Mouse (Mus musculus): ENCODE measurements around the gene Mrvi1.

Mrvi1 gene

DNA sequence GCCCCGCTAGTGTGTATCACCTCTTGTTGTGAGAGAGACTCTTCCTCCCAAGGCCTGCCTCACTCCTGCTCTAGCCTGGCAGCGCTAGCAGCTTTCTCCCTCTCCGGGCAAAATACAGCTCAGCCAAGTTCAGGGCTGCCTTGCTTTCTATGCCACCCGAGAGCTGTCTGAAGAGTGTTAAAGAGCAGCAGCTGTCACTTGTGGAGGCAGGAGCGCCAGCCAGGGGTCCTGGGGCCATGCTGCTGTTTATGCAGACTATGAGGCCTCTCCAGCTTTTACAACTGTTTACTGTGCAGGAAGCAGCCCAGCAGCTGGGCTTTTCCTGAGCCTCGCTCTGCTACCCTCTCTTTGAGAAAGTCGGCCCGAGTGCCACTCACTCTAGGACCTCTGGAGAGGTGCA is 1.2 kb downstream of the Mrvi1 start:
- DNase-seq (ENCODE audit: low spot score), result no peak

DNA sequence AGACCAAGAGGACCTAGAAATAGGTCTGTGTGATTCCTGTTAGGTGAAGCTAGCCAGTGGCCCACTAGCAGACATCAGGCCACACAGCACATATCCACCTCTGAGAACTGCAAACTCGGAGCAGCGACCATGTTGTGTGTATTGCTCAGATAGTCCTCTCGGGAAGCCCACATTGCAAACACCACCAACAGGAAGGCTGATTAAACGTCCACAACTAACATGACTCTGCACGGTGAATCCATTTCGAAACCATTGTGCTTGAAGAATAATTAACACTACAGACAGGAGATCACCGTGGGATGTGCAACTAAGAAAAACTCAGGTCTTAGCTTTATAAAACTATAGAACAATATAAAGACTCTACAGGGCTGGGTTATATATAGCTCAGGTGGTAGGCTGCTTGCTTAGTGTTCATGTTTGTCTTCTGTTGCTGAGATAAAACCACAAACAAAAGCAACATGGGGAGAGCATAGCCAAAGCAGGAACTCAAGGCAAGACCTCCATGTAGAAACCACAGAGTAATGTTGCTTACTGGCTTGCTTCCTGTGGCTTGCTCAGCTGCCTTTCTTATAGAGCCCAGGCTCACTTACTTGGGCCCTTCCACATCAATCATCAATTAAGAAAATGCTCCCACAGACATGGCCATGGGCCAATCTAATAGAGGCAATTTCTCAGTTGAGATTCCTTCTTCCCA is 4.4 kb downstream of the Mrvi1 start:
- DNase-seq (ENCODE audit: low spot score), result no peak

DNA sequence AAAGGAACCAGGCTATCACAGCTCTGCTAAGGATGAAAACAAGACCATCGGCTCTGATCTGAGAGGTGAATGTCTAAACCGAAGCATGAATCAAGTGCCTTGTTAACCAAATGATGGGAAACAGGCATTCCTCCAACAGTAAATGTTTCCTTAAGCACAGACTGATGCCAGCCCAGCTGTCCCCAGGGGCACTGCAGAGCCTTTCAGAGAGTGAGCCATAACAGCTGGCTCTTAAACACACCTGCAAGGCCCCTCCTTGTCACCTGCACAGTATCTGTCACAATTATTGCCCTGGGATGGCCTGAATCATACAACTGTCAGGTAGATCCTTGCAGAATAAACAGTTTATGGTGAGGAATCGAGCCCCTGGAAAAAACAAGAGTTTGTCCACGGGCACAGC is 8.8 kb downstream of the Mrvi1 start:
- no peak for DNase-seq (ENCODE audit: low spot score)

DNA sequence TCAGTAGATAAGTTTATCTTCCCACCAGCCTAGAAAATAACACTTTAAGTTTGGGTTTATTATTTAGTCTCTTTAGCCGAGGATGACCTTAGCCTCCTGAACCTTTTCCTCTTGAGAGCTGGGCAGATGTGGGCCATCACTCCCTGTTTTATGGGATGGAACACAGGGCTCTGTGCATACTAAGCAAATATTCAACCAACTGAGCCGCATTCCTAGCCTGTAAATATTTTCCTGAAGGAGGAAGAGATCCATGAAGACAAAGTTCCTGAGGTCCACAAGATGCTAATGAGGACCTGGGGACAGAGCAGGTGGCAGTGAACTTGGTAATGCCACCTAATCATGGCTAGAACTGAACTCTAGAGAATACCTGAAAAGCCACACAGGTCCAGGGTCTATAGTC is 9.5 kb downstream of the Mrvi1 start:
- DNase-seq (ENCODE audit: low spot score), result no peak

DNA sequence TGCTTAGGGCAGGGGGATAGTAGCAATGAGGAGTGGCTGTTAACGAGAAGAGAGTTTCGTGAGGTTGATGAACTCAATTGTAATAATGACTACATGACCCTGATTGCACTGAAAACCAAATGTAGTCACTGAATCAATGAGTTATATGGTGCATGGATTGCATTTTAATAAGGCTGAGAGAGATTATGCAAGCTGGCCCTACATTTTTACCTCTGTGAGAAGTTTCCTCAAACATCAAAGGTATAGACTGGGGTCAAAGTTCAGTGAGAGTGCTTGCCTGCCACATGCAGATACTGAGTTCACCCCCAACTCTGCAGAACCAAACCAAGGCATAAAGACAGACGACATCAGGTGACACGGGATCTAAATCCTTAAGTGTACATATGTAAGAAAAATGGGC is 14.9 kb downstream of the Mrvi1 start:
- DNase-seq (ENCODE audit: low spot score), result no peak

DNA sequence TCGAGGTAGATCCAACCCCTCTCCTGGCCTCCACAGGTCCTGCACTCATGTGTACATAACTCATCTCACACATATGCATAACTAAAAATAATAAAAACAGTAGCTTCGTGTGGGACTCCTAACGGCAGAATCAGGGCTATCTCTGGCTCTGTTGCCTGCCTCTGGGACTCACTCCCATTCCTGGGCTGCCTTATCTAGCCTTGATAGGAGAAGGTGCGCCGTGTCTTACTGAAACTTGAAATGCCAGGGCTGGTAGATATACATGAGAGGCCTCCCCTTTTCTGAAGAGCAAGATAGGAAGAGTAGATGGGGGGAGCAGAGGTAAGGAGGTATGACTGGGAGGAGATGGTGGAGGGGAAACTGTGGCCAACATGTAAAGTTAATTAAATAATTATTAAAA is 15.4 kb downstream of the Mrvi1 start:
- DNase-seq (ENCODE audit: low spot score), result no peak

DNA sequence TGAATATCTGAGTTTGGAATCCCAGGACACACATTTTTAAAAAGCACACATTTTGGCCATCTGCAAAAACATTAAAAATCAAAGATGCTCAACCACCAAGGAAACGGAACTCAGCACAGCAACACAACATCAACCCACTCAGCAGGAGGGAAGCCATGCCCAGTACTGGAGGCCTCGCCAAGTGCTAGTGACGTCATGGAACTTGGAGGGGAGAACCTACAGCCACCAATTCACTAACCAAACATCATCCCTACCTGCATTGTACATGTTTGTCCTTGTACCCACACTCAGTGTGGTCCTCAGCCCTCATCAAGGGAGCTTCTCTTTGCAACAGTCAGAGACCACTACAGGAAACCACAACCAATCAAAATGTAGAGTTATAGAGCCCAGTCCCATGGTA is 16.9 kb downstream of the Mrvi1 start:
- DNase-seq (ENCODE audit: low spot score), result no peak

DNA sequence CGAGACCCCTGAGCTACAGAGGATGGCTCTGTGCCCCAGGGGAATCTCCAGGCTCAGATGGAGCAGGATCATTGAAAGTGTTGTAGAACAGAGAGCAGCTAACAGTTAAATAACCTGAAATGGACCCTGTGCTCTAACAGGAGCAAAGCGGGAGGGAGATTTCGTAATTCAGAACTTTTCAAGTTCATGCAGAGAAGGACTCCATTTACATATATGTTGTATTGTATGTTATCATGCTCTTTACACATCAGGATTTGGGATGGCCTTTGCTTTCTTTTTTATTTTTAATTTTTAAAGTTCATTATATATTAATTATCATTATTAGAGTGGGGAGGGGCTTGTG is 18.6 kb downstream of the Mrvi1 start:
- DNase-seq (ENCODE audit: low spot score), result no peak

DNA sequence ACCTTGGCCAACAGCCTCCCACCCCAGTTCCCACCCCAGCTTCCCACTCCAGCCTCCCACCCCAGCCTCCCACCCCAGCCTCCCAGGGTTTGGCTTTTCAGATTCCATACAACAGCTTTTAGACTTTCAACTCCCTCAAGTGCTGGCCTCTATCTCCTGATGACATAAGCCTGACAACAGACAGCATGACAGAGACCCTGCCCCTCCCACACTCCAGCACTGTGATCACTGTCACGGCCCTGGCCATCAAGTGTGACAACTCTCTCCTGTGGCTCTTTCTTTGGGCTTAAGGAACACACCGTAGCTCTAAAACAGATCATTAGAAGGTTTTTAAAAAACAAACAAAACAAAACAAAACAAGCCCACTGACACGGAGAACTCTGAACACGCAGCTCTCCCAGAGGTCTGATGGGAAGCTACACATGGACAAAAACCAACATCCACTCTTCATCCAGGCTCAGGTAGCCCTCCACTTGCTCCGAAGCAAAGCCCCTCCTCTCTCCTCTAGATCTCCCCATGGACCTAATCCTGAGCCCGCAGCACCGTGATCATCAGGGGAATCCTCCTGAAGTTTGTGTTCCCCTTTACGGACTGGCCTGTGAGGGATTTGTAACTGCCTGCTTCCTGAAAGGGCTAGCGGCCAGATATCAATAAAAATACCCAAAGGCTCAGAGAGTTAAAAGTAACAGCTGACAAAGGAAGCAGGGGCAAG is 19.2 kb downstream of the Mrvi1 start:
- no peak for DNase-seq (ENCODE audit: low spot score)

DNA sequence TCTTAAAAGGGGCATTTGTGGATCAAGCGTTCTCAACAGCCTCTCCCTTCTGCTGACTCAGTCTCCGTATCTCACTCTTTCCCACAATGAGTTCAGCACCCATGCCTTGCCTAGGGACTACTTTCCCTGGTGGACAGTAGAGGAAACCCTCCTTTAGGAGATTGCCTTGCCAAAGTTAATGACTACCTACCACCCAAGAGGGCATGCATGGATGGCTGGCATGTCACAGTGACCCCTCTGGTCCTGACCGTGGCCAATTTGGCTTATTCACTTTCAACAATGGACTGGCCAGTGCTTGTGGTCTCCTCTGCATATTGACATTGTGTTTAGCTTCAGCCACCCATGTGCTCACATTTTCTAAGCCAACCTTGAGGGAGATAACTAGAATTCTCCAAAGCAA is 19.8 kb downstream of the Mrvi1 start:
- DNase-seq (ENCODE audit: low spot score), result no peak

DNA sequence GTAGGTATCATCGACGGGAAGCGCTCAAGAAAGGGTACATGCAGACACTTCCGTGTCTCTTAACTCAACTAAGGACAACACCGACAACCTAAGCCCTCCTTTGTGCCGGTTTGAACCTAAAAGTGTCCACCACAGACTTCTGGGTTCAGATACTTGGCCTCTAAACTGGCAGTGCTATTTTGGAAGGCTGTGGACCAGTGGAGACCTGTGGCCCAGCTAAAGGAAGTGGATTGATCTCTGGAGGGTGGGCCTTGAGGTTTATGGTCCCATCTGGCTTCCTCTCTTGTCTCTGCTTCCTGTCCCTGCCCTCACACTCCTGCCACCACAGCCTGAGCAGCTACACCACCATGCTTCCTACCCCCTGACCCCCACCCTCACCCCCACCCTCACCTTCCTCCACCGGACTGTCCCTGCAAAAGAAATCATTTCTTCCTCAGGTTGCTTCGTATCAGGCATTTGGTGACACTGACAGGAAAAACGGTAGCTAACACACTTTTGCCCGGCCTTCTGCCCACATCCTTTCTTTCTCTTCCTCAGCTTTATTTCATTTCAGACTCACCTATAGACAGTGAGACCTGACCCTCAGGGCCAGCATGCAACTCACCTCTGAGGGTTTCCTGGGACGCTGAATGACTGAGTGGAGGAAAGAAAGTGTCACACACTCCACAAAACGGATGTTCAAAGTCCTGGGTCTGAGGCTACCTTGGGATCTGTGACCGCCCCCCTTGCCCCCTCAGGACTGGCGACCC is 25.7 kb downstream of the Mrvi1 start:
- DNase-seq (ENCODE audit: low spot score), result no peak

DNA sequence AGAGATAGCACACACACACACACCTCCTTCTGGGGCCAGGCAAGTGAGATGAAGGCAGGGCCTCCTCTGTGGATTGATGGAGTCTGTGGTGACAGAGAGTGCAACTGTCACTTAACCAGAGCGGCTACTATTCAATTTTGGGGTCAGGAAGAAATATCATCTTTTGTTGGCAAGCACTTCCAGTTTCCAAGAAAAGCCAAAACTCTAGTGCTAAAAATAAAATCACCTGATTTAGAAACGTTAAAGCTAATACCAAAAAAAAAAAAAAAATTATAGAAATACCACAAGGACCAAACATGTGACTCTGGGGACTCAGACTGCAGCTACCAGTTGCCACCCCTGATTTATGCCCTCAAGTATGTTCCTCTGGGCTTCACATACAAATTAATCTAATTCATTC is 26.7 kb downstream of the Mrvi1 start:
- DNase-seq (ENCODE audit: low spot score), result no peak

DNA sequence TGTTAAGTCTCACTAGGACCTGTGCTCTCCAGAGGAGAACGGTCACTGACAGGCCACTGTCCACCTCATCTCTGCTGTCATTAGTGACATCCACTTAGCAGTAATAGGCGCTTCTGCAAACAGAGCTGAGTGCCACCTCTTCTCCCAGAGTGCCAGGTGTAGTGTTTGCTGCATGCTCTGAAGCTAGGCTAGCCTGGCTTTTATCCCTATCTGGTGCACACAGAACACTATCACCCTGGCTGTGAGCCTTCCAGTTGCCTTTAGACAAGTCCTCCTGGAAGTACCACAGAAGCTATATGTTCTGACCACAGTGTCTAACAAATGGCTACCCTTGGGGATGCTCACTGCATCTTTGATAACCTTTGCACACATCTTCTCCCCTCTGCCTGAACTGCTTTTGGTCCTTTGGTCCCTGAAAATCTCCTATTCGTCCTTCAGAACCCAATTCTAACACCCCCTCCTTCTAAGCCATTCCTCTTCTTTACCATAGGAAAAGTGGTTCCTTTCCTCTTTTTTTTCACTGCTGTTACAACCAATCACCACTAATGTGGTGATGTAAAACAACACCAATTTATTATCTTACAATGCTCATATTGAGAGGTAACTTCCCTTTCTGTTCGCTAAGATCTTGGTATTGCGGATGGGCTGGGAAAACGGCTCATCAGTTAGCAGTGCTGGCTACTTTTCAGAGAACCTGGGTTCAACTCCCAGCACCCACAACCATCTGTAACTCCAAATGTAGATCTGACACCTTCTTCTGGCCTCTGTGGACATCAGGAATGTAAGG is 28.0 kb downstream of the Mrvi1 start:
- DNase-seq (ENCODE audit: low spot score), result no peak

DNA sequence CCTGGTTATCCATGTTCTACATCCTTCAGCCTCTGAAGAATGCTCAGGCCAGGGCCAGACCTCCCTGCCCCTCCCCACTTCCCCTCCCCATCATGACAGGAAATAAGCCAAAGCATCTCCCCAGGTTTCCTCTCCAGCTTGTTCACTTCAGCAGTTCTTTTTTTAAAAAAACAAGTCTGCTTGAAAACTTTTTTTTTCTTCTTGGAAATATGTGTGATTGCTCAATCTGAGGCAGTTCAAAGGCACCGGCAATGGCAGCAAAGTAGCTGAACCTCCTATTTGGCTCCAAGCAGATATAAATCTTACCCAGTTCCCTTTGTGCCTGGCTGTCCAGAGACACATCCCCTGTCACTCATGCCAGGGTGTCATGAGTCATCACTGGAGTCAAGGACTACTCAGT is 29.1 kb downstream of the Mrvi1 start:
- DNase-seq (ENCODE audit: low spot score), result no peak

DNA sequence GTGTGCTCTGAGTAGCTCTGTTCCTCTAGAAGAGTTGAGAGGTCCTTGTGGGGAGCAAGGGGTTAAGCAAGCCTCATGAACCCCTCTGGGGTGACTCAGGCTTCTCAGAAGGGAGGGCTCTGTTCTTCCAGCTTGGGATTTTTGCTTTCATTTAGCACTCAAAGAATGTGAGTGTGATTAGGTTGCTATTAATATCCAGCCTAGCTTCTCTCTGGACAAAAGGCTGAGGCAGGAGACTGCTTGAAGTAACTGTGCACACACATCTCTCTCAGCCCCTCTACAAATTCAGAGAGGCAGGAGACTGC is 31.7 kb downstream of the Mrvi1 start:
- no peak for DNase-seq (ENCODE audit: low spot score)

DNA sequence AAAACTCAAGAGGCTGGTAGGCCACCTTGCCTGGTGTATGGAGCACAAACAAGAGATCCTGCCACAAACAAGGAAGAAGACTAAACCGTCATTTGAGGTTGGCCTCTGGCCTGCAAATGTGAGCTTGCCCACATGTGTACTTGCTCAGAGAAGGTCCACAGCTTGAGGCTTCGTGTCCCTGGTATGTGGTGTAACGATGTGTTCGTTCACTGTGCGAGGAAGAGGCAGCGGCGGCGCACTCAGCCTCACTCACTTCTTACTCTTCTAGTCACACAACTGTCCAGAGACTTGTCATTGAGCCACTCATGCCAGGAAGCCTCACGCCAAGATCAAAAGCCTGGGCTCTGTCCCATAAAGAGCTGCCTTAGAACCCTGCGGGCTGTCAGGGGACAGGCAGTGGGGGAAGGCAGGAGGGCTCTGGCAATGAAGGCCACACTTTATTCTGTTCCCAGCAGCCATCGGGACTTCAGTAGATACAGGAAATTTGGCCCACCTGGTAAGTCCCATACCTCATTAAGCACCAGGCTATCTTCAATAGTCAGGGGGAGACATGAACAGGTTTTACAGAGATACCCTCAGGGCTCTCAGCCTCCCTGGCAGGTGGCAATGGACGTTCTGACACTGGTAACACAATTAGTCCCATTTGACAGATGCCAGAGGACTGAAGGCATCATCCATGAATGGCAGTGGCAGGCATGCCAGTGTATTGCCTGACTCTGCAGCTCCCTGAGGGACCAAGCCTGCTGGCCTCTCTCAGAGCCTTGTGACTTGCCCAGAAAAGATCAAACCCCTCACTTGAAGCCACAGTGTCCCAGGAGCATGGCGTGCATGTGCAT is 32.3 kb downstream of the Mrvi1 start:
- DNase-seq (ENCODE audit: low spot score), result no peak

DNA sequence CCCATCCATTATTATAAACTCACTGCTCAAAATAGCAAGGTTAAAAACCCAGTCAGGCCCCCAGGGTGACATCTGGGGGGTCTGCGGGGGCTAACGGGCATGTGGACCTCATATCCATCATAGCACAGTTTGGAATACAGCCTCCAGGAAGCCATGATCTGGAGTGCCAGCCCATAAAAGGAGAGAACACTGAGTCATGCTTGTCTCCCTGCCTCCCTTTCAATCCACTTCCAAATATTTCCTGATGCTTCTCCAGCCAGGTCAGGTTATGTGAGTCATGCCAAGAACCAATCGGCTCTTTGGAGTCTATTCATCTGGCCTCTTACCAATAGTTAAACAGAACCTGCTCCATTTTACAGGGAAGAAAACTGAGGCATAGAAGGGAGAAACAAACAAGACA is 33.7 kb downstream of the Mrvi1 start:
- DNase-seq (ENCODE audit: low spot score), result no peak

DNA sequence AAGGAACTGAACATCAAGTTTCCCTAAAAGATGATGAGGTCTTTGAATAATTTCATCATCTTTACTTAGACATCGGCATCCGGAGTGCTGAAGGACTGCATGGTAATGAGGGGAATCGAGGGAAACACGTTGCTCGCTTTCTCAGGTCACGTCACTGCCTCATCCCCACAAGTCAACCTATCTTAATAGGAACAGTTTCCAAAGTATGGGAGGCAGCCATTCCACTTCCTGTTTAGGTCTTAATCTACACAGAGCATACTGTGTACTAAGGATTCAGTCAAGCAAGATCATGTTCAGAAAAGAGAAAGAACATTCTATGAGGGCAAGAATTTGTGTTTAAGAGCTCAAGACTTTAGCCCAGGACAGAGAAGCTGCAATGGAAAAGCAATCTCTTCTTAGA is 34.6 kb downstream of the Mrvi1 start:
- no peak for DNase-seq (ENCODE audit: low spot score)

DNA sequence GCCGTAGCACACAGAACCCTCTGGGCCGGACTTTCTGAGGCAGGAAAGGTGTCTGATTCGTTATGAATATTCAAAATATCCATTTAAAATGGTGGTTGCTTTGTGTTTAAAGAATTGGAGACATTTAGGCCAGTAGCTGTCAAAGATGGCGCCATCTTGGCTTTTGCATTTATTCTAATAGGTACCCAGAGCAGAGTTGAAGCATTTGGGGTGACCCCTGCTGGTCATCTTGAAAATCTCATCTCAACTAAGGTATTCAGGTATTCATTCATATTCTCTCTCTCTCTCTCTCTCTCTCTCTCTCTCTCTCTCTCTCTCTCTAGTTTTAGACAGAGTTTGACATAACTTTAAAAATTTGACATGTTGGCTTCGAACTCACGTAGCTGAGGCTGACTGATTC is 35.5 kb downstream of the Mrvi1 start:
- no peak for DNase-seq (ENCODE audit: low spot score)

DNA sequence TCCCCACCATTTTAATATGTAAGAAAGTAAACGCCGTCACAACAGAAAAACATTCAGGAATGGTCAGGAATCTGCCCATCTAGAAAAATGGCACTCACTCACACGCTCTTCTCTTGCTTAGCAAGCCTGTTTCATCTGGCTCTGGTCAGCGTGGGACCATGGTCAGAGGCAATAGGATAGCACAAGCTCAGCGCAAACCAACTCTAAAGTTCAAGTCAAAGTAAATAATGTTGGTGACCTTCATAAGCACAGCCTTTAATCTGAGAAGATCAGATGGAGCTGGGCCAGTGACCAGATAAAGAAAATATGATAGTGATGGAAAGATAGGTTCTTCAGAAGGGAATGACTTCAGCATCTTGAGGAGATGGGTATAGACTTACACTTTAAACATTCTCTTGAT is 37.9 kb downstream of the Mrvi1 start:
- no peak for DNase-seq (ENCODE audit: low spot score)

DNA sequence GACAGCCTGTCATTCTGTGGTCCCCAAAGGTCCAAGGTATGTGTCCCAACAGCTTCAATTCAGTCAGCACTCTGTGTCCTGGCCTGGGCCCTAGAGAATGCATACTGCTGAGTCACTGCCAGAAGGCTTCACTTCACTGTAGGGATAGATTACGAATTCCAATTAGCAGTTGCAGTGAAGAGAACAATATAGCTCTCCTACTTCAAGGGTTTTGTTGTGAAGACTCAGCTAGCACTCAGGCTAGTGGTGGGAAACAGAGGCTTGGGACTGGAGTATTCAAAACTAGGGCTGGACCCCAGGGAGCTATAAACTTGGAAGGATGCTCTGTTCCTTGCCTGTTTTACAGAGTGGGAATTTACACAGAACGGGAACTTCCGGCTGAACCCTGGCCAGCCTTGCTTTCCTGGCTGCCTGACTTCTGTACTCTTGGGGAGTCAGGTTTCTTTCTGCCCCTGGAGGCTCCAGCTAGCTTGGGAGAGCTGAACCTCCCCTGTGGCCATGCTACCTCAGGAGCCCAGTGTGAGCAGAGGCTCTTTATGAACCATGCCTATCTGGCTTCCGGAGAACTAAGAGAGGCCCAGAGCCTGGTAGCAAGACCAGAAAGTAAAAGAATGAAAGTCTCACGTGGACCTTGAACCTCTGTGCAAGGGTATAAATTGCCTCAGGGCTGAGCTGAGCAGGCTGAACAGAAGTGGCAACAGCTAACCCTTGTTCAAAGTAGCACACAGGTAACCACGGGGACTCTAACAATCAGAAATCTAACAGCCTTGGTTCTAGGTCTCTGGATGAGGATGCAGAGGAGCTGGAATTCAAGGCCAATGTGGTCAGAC is 40.3 kb downstream of the Mrvi1 start:
- no peak for DNase-seq (ENCODE audit: low spot score)
